Mouse (Mus musculus) lung, postnatal 10 days (tissue): ENCODE data around the gene Tcp1.
"Not testable (repeated sequence)": the region's sequence is repeated elsewhere in the genome, so short reads cannot be mapped to it uniquely, and the experiment has no call there.

ENCODE experiments used
- DNase-seq: peaks from one replicate; pipeline ENCODE4 v3.0.0; 2021

Tcp1 gene

DNA sequence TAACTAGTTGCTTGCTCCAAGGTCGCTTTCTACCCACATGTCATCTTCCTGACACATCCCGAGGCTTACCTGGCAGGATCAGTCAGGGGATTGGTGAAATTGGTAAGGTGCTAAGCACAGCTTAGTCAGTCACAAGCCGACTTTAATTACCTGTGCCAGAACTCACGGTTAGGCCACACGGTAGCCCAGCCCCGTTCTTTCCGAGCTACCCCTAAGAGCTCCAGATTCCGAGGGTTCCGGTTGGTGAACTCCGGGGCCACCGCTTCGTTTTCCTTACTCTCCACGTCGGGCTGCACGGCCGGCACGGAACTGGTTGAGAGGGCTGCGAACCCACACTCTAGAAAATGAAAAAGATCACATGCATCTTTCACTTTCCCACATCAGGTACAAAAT, at the start of gene Tcp1:
TSS of gene Tcp1 (plus strand) at position 214 of the 393 bp plus-strand sequence.
- no peak for DNase-seq

GRCm38 (mm10) chr17:12866853-12867252, 48.6 kb upstream of the Tcp1 start:
- no peak for DNase-seq

- no peak for DNase-seq
Measured at GRCm38 (mm10) chr17:12868043-12868442, 47.5 kb upstream of the Tcp1 start, which contains the start of gene Mas1. Gene Mas1, minus strand, starts transcription at chr17:12868143.

DNA sequence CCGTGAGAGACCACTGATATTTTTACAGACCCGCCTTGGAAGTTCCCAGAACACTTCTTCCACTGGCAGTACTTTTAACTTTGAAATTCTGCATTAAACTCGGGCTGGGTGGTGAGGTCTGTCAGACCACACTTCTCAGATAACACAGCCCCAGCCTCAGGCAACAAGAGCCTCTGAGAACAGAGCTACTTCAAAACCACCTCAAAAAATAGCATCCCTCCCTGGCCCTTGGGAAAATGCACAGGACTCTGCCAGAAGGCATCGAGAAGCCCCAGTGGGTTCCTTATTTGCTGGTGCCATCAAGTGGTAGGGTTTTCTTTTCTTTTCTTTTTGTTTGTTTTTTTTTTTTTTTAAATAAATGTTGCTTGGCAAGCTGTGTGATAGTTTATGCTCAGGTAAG, 46.9 kb upstream of the Tcp1 start:
- no peak for DNase-seq

- no peak for DNase-seq
Measured at GRCm38 (mm10) chr17:12872275-12873028, 43.0 kb upstream of the Tcp1 start.

DNA sequence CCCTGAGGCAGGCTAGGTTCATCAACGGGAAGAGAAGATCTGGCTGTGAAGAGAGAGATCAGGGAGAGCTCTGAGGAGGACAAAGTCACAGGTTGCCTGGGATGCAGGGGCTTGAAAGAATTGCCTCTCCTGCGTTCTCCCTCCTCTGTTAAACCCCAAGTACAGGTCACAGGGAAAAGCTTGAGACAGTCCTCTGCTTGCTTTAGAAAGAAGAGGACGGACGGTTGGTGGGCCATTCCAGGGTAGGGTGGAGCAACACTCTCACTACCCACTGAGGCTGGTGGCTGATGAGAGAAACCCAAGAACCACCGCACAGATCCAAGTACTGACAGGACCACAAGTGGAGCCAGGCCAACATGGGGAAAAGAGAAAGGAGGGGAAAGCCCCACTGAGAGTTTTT, 39.8 kb upstream of the Tcp1 start, which contains the start of gene Mrgprh:
TSS of gene Mrgprh (plus strand) at position 301 of the 400 bp plus-strand sequence.
- DNase-seq: no peak

DNA sequence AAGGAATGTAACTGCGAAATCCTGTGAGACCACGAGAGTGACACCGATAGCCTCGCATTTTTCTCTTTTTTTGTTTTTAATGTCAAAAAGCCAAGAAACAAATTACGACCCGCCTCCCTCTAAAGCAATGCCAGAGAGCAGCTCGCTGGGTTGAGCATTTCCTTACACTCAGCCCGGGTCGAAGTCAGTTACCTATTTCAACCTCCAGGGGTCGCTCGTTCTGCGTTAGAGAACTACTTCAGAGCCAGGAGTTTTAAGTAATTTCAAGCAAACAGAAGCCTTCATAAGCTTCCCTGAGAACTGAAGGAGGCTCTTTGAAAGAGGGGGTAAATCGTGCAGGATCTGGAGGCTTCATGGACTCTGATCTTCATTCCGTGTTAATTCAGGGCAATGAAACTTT, 35.3 kb upstream of the Tcp1 start:
- DNase-seq: peak; percentile 90

DNA sequence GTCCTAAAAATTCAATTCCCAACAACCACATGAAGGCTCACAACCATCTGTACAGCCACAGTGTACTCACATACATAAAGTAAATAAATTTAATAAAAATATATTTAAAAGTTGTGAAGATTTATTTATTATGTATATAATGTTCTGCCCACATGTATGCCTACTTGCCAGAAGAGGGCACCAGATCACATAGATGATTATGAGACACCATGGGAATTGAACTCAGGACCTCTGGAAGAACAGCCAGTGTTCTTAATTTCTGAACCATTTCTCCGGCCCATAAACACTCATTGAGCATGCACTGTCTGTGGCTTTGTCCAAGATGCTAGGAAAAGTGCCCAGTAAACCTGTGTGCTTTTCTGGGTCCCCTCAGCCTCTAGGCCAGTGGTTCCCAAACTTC, 34.3 kb upstream of the Tcp1 start:
- DNase-seq: no peak

DNA sequence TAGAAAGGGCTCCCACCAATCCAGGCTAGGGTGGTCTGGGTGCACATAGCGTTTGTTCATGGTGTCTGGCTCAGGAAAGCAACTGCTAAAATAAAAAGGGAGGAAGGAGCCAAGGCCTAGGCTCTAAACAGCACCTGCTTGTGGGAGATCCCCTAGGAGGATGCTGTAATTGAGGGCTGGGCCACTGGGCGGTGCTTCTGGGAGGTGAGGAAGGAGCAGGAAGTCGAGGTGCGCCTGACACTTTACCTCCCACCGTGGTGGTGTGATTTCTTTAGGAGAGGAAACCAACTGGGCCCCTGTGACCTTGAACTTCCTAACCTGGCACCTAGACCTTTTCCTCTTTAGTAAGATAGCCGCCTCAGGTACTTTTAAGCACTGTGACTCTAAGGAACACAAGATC, 28.9 kb upstream of the Tcp1 start:
- no peak for DNase-seq

DNA sequence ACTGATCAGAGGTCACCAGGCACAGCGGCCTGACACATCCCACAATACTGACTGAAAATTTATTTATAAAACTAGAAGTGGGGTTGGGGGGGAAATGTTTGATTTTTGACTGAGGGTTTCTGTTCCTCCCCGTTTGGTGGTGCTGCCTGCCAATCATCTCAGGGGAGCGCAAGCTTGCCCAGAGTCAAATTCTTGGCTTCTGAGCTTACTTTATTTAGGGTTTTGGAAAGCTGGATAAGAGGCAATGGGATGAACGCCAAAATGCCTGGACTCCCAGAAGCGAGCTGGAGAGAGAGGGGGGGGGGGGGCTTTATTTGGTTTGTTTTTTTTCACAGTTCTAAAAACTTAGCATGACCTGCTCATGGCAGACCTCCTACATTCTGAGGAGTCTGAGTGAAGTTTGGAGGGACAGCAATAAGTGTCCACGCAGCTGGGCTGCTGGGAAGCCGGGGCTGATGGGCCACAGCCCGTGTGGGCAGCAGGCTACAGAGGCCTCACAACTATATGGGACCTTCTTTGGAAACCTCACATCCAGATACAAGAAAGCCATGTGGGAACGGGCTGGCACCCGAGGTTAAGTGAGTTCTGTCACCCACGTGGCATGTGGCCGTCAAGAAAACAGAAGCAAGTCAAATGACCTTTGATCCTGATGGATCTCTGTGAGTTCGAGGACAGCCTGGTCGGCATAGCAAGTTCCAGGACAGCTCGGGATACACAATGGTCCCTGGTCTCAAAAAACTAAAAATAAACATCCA, 28.3 kb upstream of the Tcp1 start:
- peak; percentile 61 for DNase-seq

DNA sequence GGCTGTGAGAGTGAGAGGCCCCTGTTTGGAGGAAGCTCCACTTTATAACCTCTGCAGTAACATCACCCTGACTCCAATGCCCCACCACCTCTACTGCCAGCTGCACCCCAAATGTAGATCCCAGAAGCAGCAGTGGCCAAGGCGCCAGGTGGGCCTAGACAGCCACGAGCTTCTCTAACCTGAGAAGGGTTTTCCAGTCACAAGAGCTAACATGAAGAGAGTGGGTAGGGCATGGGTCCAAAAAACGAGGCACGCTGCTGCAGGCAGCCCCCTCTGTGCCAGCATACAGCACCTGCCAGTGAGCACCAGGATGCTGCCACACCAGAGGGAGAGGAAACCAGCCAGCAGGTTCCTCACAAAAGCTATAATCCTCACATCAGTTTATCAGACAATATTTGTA, 24.4 kb upstream of the Tcp1 start:
- no peak for DNase-seq

GRCm38 (mm10) chr17:12892033-12892432, 23.5 kb upstream of the Tcp1 start:
- no peak for DNase-seq

- no peak for DNase-seq
Measured at GRCm38 (mm10) chr17:12897674-12898073, 17.8 kb upstream of the Tcp1 start.

DNA sequence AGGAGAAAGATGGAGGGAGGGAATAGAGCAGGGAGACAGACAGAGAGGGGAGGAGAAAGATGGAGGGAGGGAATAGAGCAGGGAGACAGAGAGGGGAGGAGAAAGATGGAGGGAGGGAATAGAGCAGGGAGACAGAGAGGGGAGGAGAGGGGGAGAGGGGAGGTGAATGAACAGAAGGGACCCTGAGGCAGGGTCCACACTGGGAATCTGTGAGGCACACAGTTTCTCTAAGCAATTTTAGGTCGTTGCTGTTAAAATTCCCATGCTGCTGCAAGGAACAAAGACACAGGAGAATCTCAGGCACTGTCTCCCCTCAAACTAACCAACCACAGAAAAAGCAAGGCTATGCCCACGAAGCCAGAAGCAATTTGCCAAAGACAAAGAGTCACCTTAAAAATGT, 16.9 kb upstream of the Tcp1 start:
- not testable (repeated sequence) for DNase-seq

DNA sequence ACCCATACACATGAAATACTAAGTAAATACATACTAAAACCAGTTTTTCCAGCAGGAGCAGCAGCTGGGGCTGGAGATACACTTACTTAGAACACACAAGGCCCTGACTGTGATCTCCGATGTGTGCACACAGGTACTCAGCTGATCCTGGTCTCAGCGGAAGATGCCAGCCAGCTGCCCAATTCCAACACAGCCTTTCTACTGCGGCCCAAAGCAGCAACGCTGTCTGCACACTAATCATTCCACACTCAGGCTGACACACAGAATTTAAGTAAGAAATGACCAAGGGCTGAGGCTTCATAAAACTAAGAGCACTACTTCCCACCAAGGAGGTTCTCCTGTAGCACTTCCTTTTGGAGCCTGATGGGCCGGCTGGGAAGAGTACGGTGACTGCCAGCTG, 13.2 kb upstream of the Tcp1 start:
- no peak for DNase-seq

- DNase-seq: peak; percentile 44
Measured at GRCm38 (mm10) chr17:12903372-12904333, 11.8 kb upstream of the Tcp1 start.

GRCm38 (mm10) chr17:12904349-12904748, 11.2 kb upstream of the Tcp1 start:
- DNase-seq: no peak

DNA sequence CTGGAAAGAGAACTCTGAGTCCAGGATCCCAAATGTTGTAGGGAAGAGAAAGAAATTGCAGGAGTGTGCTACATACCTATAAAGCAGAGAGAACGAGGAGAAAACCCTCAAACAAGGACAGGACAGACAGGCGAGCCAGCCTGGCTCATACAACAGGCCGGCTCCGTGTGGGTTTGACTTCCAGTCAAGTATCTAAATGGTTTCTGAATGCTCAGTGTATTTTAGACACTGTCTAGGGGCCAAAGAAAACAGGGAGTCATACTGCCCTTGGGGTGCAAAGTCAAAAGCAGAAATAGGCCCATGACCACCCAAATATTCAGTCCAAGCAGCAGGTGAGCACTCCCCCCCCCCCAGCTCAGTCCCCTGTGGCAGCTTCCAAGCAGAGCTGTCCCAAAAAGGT, 9.7 kb upstream of the Tcp1 start:
- no peak for DNase-seq

DNA sequence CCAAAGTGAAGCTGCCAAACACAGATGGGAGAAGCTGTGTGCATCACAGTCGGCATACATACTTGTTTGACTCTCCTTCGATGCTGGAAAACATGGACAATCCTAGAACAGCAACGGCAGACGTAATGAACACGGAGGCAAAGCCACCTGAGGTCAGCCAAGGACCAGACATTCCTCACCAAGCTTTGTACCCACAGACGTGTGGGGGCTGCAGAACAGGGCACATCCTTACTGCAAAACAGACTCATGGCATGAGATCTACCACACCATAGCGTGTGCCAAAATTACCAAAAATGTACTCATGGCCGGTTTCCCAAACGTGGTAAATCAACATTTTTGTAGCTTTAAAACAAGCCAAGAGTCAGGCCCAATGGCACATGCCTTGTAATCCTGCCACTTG, 9.1 kb upstream of the Tcp1 start:
- DNase-seq: no peak

DNA sequence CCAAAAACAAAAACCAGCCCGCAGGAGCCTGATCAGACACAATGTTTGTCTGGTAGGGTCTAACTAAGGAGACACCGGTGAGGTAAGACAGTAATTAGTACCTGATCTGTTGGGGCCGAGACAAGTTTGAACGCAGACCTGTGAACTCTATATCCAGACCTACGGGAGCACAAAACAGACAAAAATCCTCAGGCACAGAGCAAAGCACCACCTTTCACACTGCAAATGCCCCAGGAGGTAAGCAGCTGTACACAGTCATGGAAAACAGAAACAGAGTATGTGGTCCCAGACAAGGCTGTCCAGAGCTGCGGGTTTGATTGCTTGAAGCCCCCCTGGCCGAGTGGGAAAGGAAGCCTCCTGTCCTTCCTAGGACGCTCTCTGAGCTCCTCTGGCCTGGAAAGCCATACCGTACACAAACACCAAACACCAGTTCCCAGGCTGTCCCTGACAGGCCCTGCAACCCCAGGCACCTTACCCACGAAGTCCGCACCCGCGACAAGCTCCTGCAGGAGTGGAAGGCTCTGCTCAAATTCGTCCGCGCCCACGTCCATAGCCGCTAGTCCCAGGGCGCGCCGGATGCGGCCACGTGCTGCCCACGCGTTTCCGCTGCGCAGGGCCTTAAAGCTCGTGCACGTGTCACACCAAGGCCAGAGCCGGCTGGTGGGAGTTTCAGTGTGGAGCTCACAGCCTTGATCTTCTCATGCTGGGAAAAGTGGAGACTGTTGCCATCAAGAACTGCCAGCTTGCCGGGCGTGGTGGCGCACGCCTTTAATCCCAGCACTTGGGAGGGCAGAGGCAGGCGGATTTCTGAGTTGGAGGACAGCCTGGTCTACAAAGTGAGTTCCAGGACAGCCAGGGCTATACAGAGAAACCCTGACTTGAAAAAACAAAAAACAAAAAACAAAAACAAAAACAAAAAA, 5.9 kb upstream of the Tcp1 start, which contains the start of gene Pnldc1:
TSS of gene Pnldc1 (minus strand) at position 870 of the 920 bp plus-strand sequence.
- DNase-seq: no peak

DNA sequence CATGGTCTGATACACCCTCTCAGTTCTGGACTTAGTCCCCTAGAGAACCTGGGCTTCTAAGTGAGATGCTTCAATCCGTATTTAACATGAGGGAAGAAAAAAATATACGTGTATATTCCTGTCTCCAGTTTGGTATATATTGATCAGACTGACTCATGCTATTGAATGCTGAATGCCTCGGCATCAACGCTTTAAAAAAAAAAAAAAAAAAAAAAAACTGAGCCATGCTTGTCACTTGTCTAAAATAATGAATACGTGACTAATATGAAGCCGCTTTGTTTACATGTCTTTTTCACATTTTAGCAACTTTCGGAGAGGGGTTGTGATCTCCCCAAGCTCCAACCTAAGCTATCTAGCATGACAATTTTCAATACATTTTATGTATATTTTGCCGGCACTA, 5.1 kb upstream of the Tcp1 start:
- no peak for DNase-seq
